Mouse (Mus musculus) C2C12 (cell line): ENCODE results near the gene Ccdc84. TPM values are rescaled to one million over a fixed set of nuclear protein-coding genes. Genes with fewer than 3 reads are reported as not detected.
"Not testable (repeated sequence)": the region's sequence is repeated elsewhere in the genome, so short reads cannot be mapped to it uniquely, and the experiment has no call there.

Experiments used
- H3K27me3 ChIP-seq: one replicate; pipeline ENCODE4 v1.6.1; 2011; ENCODE audit not compliant: control insufficient read depth, insufficient read depth, insufficient read length
- H3K36me3 ChIP-seq: one replicate; pipeline ENCODE4 v1.6.1; 2011; ENCODE audit not compliant: control insufficient read depth, insufficient read depth
- H3K4me3 ChIP-seq: one replicate; pipeline ENCODE4 v1.5.1; 2011; ENCODE audit warnings: mild to moderate bottlenecking, control low read depth; ENCODE audit not compliant: poor library complexity, insufficient read depth, severe bottlenecking
- H3K79me2 ChIP-seq: one replicate; pipeline ENCODE4 v1.6.1; 2011; ENCODE audit not compliant: control insufficient read depth, insufficient read depth
- H3K79me3 ChIP-seq: one replicate; pipeline ENCODE4 v1.6.1; 2011; ENCODE audit warnings: low read depth, control low read depth
- H3ac ChIP-seq: one replicate; pipeline ENCODE3; 2011; ENCODE audit warnings: low read depth; ENCODE audit not compliant: control insufficient read depth, insufficient read length
- CEBPB ChIP-seq: IDR thresholded peaks from one replicate; pipeline ENCODE4 v1.6.1; 2011; ENCODE audit warnings: low read depth, mild to moderate bottlenecking, control low read depth, moderate library complexity
- CTCF ChIP-seq: IDR thresholded peaks from one replicate; pipeline ENCODE4 v1.5.1; 2011; ENCODE audit not compliant: control insufficient read depth, insufficient read depth, insufficient read length
- FOSL1 ChIP-seq: IDR thresholded peaks from one replicate; pipeline ENCODE4 v1.8.0; 2011; ENCODE audit warnings: mild to moderate bottlenecking, low read length; ENCODE audit not compliant: poor library complexity, insufficient read depth, severe bottlenecking
- MAX ChIP-seq: IDR thresholded peaks from one replicate; pipeline ENCODE4 v1.6.1; 2011; ENCODE audit warnings: mild to moderate bottlenecking, control low read depth
- MYOD1 ChIP-seq: IDR thresholded peaks from one replicate; pipeline ENCODE4 v1.6.1; 2011; ENCODE audit warnings: low read depth; ENCODE audit not compliant: control insufficient read depth, insufficient read length
- MYOG ChIP-seq: IDR thresholded peaks from one replicate; pipeline ENCODE4 v1.6.1; 2011; ENCODE audit not compliant: control insufficient read depth, insufficient read length; ENCODE audit errors: extremely low read depth
- USF1 ChIP-seq: IDR thresholded peaks from one replicate; pipeline ENCODE4 v1.6.1; 2011; ENCODE audit warnings: low read depth, mild to moderate bottlenecking, control low read depth, moderate library complexity
- polyA plus RNA-seq: library from polyadenylated mRNA; unstranded; fragments of >200 nt; fragmentation: generic; extraction: Trizol; gene quantifications from one replicate; pipeline ENCODE4 v1.2.1, GENCODE M21; 2012; ENCODE audit warnings: missing spikeins

Ccdc84 gene
- polyA plus RNA-seq, 1 experiment, result 17.9 TPM

GRCm38 (mm10) chr9:44450387-44450786, 32.0 kb upstream of the Ccdc84 start:
- no peaks in the 10 kb centered on the region for H3K79me2 ChIP-seq
- no peak overlapping the region for H3ac ChIP-seq
- TF ChIP-seq FOSL1 (no peak), CTCF (no peak), CEBPB (no peak), MYOG (no peak), MYOD1 (no peak), MAX (no peak), USF1 (no peak)
- H3K36me3 ChIP-seq, result no peaks in the 10 kb centered on the region
- H3K4me3 ChIP-seq, result no peak overlapping the region
- no peaks in the 10 kb centered on the region for H3K79me3 ChIP-seq
- H3K27me3 ChIP-seq, result peaks cover under 1% of the 10 kb centered on the region

- H3K36me3 ChIP-seq, H3K79me3 ChIP-seq, H3K27me3 ChIP-seq, H3ac ChIP-seq, H3K79me2 ChIP-seq, H3K4me3 ChIP-seq: not testable (repeated sequence)
Measured at GRCm38 (mm10) chr9:44444402-44445025, 26.1 kb upstream of the Ccdc84 start.

GRCm38 (mm10) chr9:44440961-44441360, 22.6 kb upstream of the Ccdc84 start, which contains the start of gene Foxr1:
TSS of gene Foxr1 (minus strand) at chr9:44441136.
- Histone ChIP-seq H3K27me3 (no peaks in the 10 kb centered on the region), H3K79me3 (no peaks in the 10 kb centered on the region), H3ac (no peak within 1 kb of the TSS), H3K79me2 (no peaks in the 10 kb centered on the region), H3K4me3 (no peak within 1 kb of the TSS), H3K36me3 (no peaks in the 10 kb centered on the region)
- TF ChIP-seq USF1 (no peak), CTCF (no peak), FOSL1 (no peak)

GRCm38 (mm10) chr9:44435747-44436146, 17.4 kb upstream of the Ccdc84 start:
- TF ChIP-seq MYOG (no peak), FOSL1 (no peak), CEBPB (no peak)
- H3K79me2 ChIP-seq, result no peaks in the 10 kb centered on the region
- peaks cover 3% of the 10 kb centered on the region for H3K27me3 ChIP-seq

GRCm38 (mm10) chr9:44432577-44433185, 14.3 kb upstream of the Ccdc84 start:
- H3K27me3 ChIP-seq, result peaks cover 3% of the 10 kb centered on the region
- no peaks in the 10 kb centered on the region for H3K79me3 ChIP-seq
- no peaks in the 10 kb centered on the region for H3K79me2 ChIP-seq
- no peak overlapping the region for H3K4me3 ChIP-seq
- H3ac ChIP-seq, result no peak overlapping the region
- H3K36me3 ChIP-seq, result no peaks in the 10 kb centered on the region
- TF ChIP-seq FOSL1, result no peak
- TF ChIP-seq USF1, result no peak
- TF ChIP-seq MAX, result no peak
- TF ChIP-seq CTCF, result no peak
- TF ChIP-seq CEBPB, result no peak
- no peak for TF ChIP-seq MYOD1
- no peak for TF ChIP-seq MYOG

More at GRCm38 (mm10) chr9:44435747-44436146, 17.4 kb upstream of the Ccdc84 start:
- no peaks in the 10 kb centered on the region for H3K79me3 ChIP-seq
- no peak overlapping the region for H3ac ChIP-seq
- no peak overlapping the region for H3K4me3 ChIP-seq
- H3K36me3 ChIP-seq, result no peaks in the 10 kb centered on the region

- Histone ChIP-seq H3ac (no peak overlapping the region), H3K79me2 (no peaks in the 10 kb centered on the region), H3K27me3 (no peaks in the 10 kb centered on the region), H3K4me3 (no peak overlapping the region), H3K36me3 (no peaks in the 10 kb centered on the region), H3K79me3 (no peaks in the 10 kb centered on the region)
- TF ChIP-seq MYOD1 (no peak), CTCF (no peak), CEBPB (no peak), FOSL1 (no peak), MAX (no peak), USF1 (no peak), MYOG (no peak)
Measured at GRCm38 (mm10) chr9:44423576-44423975, 5.2 kb upstream of the Ccdc84 start.
